Comparison of ENCODE assay signal across 8 mouse cellular contexts in genomic region chr16:17489469-17490111, GRCm38 (mm10). TPM values are rescaled to one million over a fixed set of nuclear protein-coding genes. Genes with fewer than 3 reads are reported as not detected.
DNase-seq lines count a peak whose midpoint lies in the region; ATAC-seq and TF ChIP-seq lines count a peak whose summit lies in the region.

Gene Aifm3, plus strand, starts transcription at chr16:17489611.

- H3K9ac ChIP-seq in lung, embryonic 14.5 days, result peak within 1 kb of the TSS; percentile 42
- H3K9ac ChIP-seq in forebrain, embryonic 16.5 days (replicated peaks; ENCODE audit: low read depth, low read length), result peak within 1 kb of the TSS; percentile 60

- peak; percentile 38 for DNase-seq in lung, embryonic 14.5 days
- no peak for DNase-seq in lung, postnatal 25 days (ENCODE audit: low spot score)
- DNase-seq in cerebellum, adult 2 months, result peak; percentile 75 to 78
- DNase-seq in kidney, postnatal 4 days, result peak; percentile 50 to 65
- peak; percentile 49 for DNase-seq in thymus, postnatal 14 days
- no peak for DNase-seq in gastrocnemius, adult 8-10 months (ENCODE audit: low spot score in 2 of 2)

- no peak for TF ChIP-seq CTCF in lung, embryonic 14.5 days (IDR thresholded peaks at IDR 0.05; ENCODE audit: low read depth)
- TF ChIP-seq CTCF in cerebellum, adult 2 months (IDR thresholded peaks at IDR 0.05; ENCODE audit: borderline replicate concordance, insufficient read depth, low read depth, low read length), result no peak

- peak within 1 kb of the TSS; percentile 79 for H3K4me2 ChIP-seq in lung, embryonic 14.5 days
- H3K4me2 ChIP-seq in forebrain, embryonic 16.5 days (ENCODE audit: low read length), result peak within 1 kb of the TSS; percentile 82

- WGBS in lung, embryonic 14.5 days, result 2% methylated on average over 47 of the region's 47 CpGs
- WGBS in cerebellum, adult 2 months, result under 1% methylated on average over 44 of the region's 47 CpGs
- WGBS in forebrain, embryonic 16.5 days, result under 1% methylated on average over 46 of the region's 47 CpGs

- no peaks in the 10 kb centered on the region for H3K4me1 ChIP-seq in lung, embryonic 14.5 days (ENCODE audit: insufficient read depth)
- peaks cover 31% of the 10 kb centered on the region for H3K4me1 ChIP-seq in cerebellum, adult 2 months (ENCODE audit: control insufficient read depth, insufficient read depth, low read length)
- peaks cover 9% of the 10 kb centered on the region for H3K4me1 ChIP-seq in forebrain, embryonic 16.5 days (replicated peaks; ENCODE audit: control insufficient read depth, insufficient read depth, low read length)

- H3K9me3 ChIP-seq in lung, embryonic 14.5 days (ENCODE audit: low read depth, low read length), result no peaks in the 10 kb centered on the region
- no peaks in the 10 kb centered on the region for H3K9me3 ChIP-seq in forebrain, embryonic 16.5 days (ENCODE audit: control insufficient read depth, low read length)

- H3K4me3 ChIP-seq in lung, embryonic 14.5 days (ENCODE audit: low read depth, low read length), result peak within 1 kb of the TSS; percentile 41
- peak within 1 kb of the TSS; percentile 85 for H3K4me3 ChIP-seq in cerebellum, adult 2 months (replicated peaks; ENCODE audit: insufficient read depth, low read depth, low read length)
- peak within 1 kb of the TSS; percentile 44 for H3K4me3 ChIP-seq in forebrain, embryonic 16.5 days (replicated peaks; ENCODE audit: low read length)

- peaks cover 7% of the 10 kb centered on the region; the same call in 1 of the 2 replicates for H3K27me3 ChIP-seq in lung, embryonic 14.5 days (ENCODE audit: insufficient read depth, low read length)
- H3K27me3 ChIP-seq in cerebellum, adult 2 months (ENCODE audit: control insufficient read depth, insufficient read depth, low read length), result no peaks in the 10 kb centered on the region
- no peaks in the 10 kb centered on the region for H3K27me3 ChIP-seq in forebrain, embryonic 16.5 days (replicated peaks; ENCODE audit: control insufficient read depth, insufficient read depth, low read length)

- peak; percentile 78 for ATAC-seq in lung, embryonic 14.5 days (ENCODE audit: insufficient read depth)
- peak; percentile 65 for ATAC-seq in forebrain, embryonic 16.5 days
- ATAC-seq in megakaryocyte, adult 5-6 weeks (ENCODE audit: poor library complexity, severe bottlenecking), result peak; percentile 40

- TF ChIP-seq POLR2A in cerebellum, adult 2 months (IDR thresholded peaks at IDR 0.05; ENCODE audit: borderline replicate concordance, insufficient read depth, low read length), result peak; percentile 38; the same call in 1 of the 2 replicates

- H3K36me3 ChIP-seq in lung, embryonic 14.5 days (ENCODE audit: insufficient read depth), result peaks cover 35% of the 10 kb centered on the region
- H3K36me3 ChIP-seq in forebrain, embryonic 16.5 days (ENCODE audit: control insufficient read depth, insufficient read depth), result peaks cover 6% of the 10 kb centered on the region; the same call in 1 of the 2 replicates

- no peak within 1 kb of the TSS for H3K27ac ChIP-seq in lung, embryonic 14.5 days (ENCODE audit: low read depth)
- peak within 1 kb of the TSS; percentile 89 for H3K27ac ChIP-seq in cerebellum, adult 2 months (ENCODE audit: insufficient read depth, low read length)
- no peak within 1 kb of the TSS for H3K27ac ChIP-seq in forebrain, embryonic 16.5 days (ENCODE audit: low read length)

RNA-seq across cellular contexts. Expression of gene Aifm3, which starts in this region (rescaled TPM):
- polyA plus RNA-seq in lung, embryonic 14.5 days (2014; fragmentation: Nextera tagmentation; extraction: Ambion mirVana), result 1.3 and 1.5 TPM in 2 replicates
- polyA plus RNA-seq in cerebellum, adult 2 months (2012; rRNA removed), result 472 and 503 TPM in 2 replicates
- 9.5 and 12.6 TPM in 2 replicates for polyA plus RNA-seq in forebrain, embryonic 16.5 days (2015; fragmentation: Nextera tagmentation; extraction: Ambion mirVana)
- not detected in 2 replicates for total RNA-seq in megakaryocyte, adult 5-6 weeks (2015)
- not detected in 2 replicates for total RNA-seq in megakaryocyte, adult 5-6 weeks (2017)
- total RNA-seq in gastrocnemius, adult 8-10 months (2022), result under 1 TPM; 0.12 to 0.70 (median 0.28) TPM

Comparison
In these comparisons a context has a peak if more than half of its experiments do, and no peak if none do; other contexts are left out.
1. RNA of gene Aifm3 (polyA plus RNA-seq): 472 to 503 TPM in cerebellum, adult 2 months; 9.5 to 12.6 TPM in forebrain, embryonic 16.5 days and 1.3 to 1.5 TPM in lung, embryonic 14.5 days; every median in the first group is over 10 times any median in the second.
2. DNase-seq: peak in lung, embryonic 14.5 days (single experiment), cerebellum, adult 2 months (2 of 2), kidney, postnatal 4 days (2 of 2) and thymus, postnatal 14 days (single experiment); none in lung, postnatal 25 days (single experiment) and gastrocnemius, adult 8-10 months (0 of 2).
3. Peak in ATAC-seq in megakaryocyte, adult 5-6 weeks; RNA of the gene not detected or under 1 TPM.
4. Peak in every context shown above with its lines, with median percentiles within 50 percentile points of each other: ATAC-seq and H3K4me3 ChIP-seq.